Mouse (Mus musculus) lung, postnatal 10 days (tissue): ENCODE data around the gene S100z.

Experiments
- DNase-seq: peaks from one replicate; pipeline ENCODE4 v3.0.0; 2021

Gene S100z

DNA sequence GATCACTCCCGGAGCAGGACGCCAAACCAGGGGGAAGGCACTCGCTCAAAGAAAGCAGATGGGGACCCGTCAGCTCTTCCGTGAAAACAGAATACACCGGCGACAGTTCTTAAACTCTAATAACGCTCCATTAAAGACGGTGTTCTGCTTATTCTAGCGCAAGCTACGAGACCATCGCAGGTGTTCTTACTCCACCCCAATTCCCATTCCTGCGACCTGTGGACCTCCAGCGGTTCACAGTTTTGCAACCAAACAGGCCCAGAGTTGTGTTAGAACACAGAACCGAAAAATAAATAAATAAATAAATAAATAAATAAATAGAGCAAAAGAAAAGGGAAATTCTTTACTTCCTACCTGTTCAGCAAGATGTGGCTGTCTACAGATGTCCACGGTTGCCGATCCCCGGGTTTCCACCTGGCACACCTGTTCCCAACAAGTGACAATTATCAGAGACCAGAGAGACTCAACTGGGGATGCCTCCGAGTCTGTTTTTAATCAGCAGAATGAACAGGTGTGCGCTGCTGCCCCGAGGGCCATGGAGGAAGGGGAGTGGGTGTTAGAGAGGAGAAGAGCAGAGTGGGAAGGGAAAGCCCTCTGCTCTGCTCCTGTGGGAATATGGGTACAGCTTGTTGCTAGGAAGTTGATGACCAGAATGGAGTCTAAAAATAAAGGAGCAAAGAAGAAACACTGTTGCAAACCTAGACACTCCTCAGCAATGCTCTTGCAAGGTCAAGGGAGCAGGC is at the start of gene S100z:
Gene S100z (minus strand): TSS at position 51 of the 743 bp plus-strand sequence.
- DNase-seq: no peak

DNA sequence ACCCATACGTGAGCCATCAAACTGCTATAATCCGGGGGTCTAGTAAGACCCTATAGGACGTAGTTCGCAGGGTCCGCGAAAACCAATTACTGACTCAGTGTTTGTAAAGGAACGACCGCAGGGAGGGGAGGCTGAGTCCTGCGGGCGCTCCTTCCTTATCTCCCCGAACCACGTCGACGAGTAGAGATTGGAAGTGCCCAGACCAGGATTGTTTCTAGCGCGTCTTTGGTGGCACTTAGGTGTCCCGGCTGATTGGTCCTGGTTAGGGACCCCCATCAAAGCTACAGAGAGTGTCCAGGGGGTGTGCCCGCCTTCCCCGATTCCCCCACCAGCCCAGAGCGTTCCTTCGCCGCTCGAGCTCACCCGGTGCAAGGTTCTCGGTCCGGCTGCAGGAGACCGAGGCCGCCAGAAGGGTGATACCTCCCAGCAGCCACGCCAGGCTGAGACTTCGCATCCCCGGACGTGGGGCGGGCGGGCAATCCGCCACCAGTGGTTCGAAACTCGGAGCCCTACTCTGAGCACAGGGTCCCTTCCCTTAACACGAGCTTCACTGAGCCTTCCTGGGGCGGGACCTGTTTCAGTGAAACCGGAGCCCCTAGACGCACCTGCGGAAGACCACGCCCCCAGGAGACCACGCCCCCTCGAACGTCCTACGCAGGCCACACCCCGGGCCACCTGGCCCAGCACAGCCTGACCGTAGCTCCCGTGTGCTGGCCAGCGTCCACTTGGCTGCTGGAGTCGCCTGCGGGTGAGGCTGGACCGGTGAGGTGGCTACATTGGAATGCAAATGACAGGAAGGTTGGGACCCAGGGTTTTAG is 46.4 kb upstream of the S100z start, which contains the start of gene F2rl1:
Gene F2rl1 (minus strand): TSS at position 554 of the 818 bp plus-strand sequence.
- DNase-seq: peak; percentile 88

DNA sequence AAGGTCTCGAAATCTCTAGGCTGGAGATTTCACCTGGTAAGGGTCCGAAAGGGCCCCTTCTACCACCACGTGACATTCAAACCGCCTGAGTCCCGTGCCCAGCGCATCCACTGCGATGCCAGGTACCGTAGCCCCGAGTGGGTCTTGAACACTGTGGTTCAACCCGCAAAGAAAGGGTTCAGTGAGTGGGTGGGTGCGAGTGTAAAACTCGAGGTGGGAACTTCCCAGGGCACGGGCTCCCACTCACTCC is 45.8 kb upstream of the S100z start:
- no peak for DNase-seq

DNA sequence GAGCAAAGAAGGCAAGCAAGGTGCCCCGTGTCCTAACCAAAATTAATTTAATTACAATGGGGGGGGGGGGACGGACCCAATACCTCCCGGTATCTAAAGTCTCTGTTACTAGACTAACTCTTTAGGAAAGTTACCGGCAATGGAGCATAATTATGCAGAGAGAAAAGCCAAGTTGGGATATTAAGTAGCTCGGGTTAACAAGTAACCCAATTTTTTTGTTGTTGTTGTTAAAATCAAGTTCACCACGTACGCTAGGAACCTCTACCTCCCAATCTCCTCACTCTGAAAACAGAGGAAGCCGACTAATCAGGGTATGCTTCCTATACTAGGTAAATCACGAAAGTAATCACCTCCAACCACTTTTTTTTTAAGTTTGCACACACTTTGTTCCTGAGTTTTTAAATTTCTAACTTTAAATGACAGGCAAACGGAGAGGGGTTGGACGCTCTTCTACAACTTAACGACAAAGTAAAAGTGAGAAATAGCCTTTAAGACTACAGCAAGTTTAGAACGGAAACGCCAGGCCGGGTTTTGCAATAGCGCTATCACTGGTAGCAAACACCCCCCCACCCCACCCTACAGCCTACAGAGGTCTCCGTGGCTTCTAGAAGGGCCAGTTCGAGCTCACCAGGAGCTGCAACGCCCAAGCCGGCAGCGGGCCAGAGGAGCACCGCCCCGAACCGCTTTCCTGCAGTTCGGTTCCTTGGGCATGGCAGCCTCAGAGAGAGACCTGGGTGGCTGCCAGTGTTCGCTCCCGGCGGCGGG is 45.3 kb upstream of the S100z start:
- peak; percentile 69 for DNase-seq

DNA sequence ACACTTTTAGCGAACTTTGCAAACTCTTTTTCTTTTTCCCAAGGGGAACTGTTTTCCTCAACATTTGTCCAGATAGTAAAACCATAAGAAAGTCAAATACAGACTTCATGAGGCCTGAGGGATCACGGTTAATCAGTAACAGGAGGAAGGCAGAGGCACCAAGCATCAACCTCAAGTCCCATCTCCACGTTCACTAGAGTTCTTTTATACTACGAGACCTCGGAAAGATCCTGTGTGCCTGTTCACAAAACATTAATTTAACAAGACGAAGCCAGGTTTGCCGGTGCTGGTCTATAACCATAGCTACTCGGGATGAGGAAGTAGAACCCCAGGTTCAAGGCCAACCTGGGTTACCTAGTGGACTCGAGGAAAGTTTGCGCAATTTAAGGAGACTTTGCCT is 43.7 kb upstream of the S100z start:
- DNase-seq: no peak

DNA sequence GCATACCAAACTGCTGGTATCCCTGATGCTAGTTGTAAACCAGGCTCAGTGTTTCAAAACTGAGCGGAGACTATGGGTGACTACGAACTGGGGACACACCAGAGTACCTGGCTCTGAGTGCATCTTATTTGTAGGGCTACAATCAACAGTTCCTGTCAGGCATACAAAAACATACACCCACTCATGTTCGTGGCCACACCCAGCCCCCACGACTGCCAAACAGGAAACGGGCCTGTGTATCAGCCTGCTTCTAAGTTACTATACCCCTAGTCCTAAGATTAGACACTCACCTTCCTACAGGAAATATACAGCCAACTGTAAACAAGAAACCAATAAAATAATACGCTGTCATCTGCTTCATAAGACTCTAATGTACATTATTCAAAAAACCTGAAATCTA is 42.5 kb upstream of the S100z start:
- no peak for DNase-seq

DNA sequence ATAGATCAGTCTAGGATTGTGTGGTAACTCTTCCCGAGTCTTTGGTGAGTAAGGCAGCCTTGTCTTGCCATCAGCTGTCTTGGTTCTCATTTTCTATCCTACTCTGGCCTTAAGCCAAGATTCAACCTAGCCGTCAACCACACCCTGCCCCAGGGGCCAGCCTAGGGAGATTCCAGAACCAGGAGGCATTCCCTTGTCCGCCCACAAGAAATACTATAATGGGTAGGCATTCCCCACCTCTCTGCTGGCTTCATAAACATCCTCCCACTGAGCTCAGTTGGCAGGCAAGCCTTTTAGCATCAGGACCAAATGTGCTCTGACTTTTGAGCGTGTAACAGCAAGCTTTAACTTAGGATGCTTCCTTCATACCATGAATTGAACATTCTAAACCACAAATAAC is 36.2 kb upstream of the S100z start:
- DNase-seq: no peak

DNA sequence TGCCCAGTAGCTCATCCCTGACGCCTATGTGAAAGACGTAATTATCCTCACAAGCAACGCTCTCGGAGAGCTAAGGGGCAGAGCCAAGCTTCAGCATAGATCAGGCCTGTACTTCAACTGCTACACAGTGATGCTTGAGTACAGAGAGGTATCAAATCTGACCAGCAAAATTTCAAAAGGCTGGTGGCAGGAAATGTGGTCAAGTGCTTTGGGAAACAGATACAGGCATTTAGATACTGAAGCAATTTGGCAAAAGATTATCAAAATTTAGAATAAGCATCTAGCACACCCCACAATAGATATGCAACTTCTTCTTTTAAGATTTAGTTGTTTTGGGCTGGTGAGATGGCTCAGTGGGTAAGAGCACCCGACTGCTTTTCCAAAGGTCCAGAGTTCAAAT is 31.5 kb upstream of the S100z start:
- DNase-seq: no peak

DNA sequence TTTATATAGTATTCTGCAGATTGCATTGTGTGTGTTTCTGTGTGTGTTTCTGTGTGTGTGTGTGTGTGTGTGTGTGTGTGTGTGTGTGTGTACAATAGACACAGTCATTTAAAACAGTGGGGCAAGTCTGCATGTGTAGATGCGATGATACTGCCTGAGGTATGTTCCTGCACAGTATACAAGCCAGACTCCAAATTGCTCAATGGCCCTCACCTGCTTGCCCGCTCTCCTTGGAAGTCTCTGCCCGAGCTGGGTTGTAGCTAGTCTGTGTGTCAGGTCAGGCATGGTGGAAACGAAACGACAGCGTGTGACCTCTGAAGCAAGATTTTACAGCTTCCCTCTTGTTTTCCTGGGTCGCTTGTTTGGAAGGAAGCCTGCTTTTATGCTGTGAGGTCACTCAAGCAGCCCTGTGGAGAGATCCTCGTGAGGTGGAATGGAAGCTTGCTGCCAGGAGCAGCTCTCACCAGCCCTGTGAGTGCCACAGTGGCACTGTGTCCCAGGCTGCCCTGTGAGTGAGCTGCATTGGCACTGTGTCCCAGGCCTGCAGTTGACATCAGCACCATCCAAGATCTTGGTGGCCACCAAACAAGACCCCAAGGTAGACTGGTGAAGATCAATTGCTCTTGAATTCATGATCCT is 24.9 kb upstream of the S100z start:
- peak; percentile 9 for DNase-seq

DNA sequence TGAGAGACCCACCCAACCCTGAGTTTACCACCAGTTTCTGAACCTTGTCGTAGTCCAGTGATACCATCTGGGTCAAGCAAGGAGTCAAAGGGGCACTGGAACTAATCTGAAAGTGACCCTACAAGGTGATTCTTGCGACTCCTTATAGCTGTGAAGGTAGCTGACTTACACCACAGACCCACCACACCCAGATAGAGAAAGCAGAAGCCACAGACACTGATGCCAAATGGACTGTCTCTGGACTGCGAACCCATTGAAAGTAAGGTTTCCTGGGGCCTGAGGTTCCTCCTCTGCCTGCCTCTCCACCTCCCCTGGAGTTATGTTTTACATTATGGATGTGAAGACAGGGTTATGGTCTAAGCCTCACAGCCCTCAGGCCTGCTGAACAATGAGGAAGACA is 18.1 kb upstream of the S100z start:
- DNase-seq: no peak

DNA sequence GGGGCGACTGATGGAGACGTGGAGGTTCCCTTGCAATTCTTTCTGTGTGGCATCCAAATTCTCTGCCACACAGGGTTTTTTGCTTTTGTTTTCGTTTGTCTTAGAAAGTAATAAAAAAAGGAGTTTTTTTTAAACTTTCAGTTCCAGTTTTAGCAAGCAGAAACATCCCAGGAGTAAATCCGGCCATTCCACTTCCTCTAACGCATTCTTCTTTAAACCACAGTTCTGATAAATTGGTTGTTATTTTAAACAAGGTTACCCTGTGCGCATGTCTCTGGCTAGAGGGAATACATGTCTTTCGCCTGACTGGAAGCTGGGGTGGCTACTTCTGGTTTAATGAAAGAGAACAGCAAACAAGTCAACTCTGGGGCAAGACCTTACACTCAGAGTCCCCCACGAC is 16.3 kb upstream of the S100z start:
- peak; percentile 4 for DNase-seq

DNA sequence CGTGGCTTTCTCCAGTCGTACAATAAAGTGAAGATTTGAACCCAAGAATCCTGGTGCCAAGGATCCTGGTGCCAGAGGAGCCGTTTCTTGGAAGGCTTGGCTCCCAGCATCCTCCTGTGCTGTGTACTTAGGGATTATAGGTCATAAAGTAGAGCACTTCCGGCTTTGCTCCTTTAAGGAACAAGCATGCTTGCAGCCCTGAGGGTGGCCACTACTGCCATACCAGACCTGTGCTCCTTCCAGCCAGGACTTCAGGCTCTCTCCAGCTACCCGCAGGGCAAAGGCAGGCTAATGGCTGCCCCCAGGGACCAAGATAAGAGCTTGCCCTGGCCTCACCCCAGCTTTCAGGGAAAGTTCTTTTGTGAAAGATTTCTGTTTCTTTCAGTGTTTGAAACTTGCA is 14.8 kb upstream of the S100z start:
- no peak for DNase-seq

DNA sequence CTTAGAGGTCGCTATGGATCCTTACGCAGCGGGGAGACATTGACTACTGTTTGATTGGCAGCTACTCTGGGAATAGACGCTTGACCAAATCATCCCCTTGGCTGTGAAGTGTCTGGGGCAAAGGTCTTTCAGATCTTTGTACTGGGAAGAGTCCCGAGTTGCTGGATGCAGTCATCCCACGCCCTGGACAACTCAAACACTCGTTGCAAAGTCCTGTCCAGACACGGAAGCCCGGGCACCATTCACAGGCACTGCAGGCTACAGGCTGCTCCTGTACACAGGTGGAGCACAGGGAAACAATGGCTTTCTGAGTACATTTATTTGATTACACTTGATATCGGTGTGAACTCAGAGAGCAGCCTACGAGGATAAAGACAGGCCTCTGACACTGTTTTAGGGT is 12.8 kb upstream of the S100z start:
- no peak for DNase-seq

DNA sequence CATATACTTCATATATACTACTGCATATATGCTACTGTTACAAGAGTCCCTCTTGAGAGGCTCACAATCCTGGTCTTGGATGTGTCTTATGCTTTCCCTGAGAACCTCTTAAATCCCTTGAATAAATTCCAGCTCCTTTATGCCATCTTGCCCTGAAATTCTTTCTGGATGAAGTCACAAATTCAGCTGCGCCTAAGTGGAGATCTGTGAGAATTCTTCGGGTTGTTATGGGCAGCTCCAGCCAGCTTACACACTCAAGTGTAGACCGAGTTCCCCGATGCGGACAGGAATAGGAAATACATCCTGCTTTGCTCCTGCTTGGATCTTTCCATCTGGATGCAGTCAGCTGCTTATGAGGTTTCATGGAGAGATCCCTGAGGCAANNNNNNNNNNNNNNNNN is 6.1 kb upstream of the S100z start:
- peak; percentile 41 for DNase-seq

DNA sequence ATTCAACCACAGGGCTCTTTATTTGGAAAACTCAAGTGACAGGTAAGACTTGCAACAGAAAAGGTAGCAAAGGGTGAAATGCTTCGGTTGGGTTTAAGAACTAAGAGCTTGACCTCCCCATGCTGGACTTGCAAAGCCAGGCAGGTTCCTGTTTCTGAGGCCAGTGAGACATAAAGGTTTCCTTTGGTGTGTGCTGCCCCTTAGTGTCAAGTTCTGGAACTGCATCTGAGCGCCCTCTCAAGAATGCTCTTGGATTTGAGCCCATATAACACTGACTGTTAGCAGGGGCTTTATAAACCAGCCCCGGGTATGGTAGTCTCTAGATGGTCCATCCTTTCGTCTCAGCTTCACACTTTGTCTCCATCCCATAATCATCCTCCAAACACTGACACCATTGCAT is 2.9 kb upstream of the S100z start:
- peak; percentile 85 for DNase-seq

DNA sequence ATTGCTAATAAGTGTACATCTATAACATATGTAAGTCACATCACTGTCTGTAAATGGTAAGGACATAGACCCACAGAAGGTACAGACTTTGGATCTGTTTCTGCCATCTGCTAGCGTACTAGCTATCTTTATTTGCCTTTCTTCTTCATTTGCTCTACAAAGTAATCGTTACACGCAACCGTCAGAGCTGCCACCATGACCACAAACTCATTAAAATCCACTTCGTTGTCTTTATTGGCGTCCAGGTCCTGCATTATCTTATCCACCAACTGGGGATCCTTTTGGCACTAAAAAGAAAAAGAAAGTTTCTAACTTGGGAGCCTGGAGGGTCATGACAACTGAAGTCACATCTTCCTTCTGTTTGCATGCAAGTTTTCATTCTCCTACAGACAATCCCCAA is 1.3 kb downstream of the S100z start:
- DNase-seq: no peak

DNA sequence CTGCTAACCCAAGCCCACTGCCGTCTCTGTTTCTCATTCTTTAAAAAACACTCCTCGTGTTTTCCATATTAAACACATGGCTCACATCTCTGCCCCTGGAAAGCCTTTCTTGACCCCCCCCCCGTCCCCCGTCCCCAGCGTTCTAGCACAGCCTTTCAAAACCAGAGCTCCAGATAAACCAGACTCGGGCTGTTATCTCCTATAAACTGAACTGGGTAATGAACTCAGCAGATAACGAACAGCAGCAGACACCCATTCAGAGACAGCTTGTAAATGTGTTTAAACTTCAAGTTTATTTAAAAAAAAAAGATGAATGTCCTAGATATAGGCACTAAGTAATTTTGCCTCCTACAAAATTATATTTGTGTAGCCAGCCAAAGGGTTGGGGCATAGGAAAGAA is 3.4 kb downstream of the S100z start:
- no peak for DNase-seq

DNA sequence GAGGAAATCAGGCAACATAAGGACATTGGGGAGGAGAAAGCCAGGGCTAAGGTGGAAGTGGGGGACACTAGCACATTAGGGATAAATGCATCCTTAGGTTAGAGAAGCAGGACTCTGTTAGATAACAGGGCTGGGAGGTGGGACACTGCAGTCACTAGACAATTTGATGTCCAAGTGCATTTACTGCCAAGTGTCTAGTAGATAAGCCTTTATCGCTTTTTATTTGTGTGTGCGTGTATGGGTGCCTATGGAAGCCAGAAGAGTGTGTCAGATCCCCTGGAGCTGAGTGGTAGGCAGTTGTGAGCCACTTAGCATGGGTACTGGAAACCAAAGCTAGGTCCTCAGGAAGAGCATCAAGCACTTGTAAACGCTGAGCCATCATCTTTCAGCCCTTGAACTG is 4.2 kb downstream of the S100z start:
- DNase-seq: no peak

DNA sequence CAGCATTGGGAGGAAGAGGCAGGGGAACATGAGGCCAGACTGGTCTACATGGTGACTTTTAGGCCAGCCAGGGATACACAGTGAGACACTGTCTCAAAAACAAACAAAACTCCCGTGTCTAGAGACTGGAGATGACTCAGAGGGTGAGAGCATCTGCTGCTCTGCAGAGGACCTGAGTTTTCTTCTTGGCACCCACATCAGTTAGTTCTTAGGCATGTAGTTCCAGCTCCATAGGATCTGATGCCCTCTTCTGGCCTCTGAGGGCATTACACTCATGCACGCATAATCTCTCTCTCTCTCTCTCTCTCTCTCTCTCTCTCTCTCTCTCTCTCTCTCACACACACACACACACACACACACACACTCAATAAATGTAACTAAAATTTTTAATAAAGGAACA is 7.6 kb downstream of the S100z start:
- DNase-seq: peak; percentile 9

DNA sequence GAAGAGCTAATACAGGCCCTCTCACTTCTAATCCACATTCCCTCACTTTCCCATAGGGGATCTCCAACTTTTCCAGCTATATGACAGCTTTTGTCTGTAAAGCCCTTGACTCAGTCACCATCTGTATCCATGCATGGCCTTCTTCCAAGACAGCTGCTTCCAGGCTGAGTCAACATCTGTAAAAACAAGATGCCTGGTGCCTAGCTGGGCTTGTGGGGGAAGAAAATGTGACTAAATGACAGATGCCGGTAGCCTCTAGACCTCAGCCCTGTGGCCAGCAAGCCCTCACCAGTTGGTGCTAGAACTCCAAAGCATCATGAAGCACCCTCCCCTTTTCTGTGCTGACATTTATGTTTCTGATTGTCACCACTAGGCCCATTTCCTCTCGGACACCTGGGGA is 27.0 kb downstream of the S100z start:
- DNase-seq: no peak

DNA sequence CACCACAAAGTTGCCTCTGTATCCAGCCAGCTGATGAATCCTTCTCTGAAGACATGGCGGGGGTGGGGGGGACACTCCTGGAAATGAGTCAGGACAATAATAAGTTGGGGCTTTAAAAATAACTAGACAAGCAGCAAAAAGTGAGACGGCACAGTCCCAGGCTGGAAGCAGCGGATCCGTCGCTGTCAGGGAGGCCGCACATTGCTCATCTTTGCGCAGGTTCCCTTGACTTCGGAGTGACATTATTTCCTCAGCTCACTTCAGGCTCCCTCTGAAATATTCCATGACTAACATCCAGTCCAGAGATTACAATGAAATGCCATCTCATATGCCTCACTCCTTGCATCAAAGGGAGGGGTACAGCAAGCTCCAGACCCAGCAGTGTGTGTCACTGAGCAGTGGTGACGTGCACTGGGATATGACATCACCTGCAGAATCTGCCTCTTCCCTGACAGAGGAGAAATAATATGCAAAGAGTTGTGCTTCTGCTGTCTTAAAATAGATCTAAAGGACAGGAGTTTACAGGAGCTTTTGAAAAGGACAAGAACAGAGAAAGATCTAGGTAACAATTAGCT is 27.8 kb downstream of the S100z start:
- DNase-seq: no peak

DNA sequence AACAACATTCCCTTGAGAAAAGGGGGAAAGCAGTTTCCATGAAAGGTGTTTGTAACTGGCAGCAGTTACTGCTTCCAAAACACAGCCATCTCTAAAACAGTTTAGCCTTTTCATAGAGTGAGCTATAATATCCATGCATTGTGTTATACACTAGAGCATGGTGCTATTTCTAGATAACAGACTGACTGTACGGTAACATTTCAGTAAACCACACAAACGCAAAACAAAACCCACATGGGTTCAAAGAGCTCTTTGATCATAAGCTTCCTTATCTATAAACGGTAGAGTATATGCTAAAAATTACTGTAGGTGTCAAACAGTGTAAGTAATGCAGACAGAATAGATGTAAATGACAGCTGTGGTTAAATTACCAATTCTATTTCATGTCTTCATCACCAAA is 28.8 kb downstream of the S100z start:
- no peak for DNase-seq

DNA sequence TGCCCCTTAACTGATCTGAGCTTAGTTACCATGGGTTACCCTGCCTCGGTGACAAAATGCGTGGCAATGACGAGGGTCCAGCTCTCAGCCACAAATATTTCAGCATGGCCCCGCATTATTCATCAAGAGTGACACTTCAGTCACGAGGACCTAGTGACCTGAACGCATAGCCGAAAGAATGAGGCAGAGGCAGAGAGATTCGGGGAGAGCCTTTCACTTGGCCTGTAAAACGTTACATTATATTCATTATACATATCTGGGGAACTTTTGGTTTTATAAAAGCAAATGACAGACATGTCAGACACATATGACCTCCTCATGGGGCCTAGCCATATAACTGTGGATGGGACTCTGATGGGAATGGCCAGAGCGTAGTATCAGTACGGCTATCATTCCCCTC is 33.7 kb downstream of the S100z start, which contains the start of gene Crhbp:
Gene Crhbp (minus strand): TSS at position 101 of the 400 bp plus-strand sequence.
- DNase-seq: no peak
